Comparison of ENCODE assay signal across 8 mouse cellular contexts in the genomic region with DNA sequence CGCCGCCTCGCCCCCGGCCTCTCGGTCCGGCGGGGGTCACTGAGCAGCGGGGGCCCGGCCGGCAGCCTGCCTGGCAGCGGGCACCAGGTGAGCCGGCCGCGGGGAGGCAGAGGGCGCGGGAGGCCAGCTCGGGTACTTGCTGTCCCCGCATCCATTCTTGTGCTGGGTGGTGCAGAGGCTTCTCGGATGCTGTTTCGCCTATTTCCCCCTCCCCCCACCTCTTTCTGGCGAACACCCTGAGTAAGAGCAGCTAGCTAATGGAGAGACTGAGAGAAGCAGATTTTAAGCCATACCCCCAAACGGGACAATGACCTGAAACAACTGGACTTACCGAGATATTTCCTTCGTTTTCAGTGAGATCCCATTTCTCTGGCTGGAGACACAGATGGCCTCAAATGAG. TPM values are rescaled to one million over a fixed set of nuclear protein-coding genes. Genes with fewer than 3 reads are reported as not detected.
A peak's percentile ranks its signal among the peaks of the same experiment; 100 is the strongest.
DNase-seq lines count a peak whose midpoint lies in the region; ATAC-seq and TF ChIP-seq lines count a peak whose summit lies in the region.

No protein-coding gene starts in this region.

- POLR2A ChIA-PET in Patski (lab: Charles Lee) = interaction anchor here (0.7 to 1.5 kb wide), 4 partner anchors 14 to 550 kb away, joined by 3 to 7 read pairs (median 3); no protein-coding TSS in a partner anchor

- no peak for DNase-seq in lung, adult 2 months
- DNase-seq in lung, postnatal 14 days = no peak
- no peak for DNase-seq in Patski (ENCODE audit: low read depth, low spot score)
- peak; percentile 31 to 70 for DNase-seq in layer of hippocampus, adult 18-20 months (ENCODE audit: low spot score in 2 of 2)
- no peak for DNase-seq in midbrain, embryonic 10.5 days (ENCODE audit: low spot score)
- DNase-seq in thymus, postnatal 25 days = peak; percentile 42
- no peak for DNase-seq in kidney, adult 18-20 months

- no peak for TF ChIP-seq CTCF in lung, adult 2 months (IDR thresholded peaks at IDR 0.05; ENCODE audit: insufficient read depth, low read length)
- TF ChIP-seq CTCF in Patski (IDR thresholded peaks at IDR 0.05) = no peak

- peak overlapping the region; percentile 87 for H3K4me2 ChIP-seq in forebrain, embryonic 13.5 days

- TF ChIP-seq POLR2A in lung, adult 2 months (IDR thresholded peaks at IDR 0.05; ENCODE audit: borderline replicate concordance, extremely low read depth, low read depth, low read length) = no peak

- peak overlapping the region; percentile 96 for H3K9ac ChIP-seq in forebrain, embryonic 13.5 days

- H3K9me3 ChIP-seq in forebrain, embryonic 13.5 days (replicated peaks) = no peaks in the 10 kb centered on the region
- H3K9me3 ChIP-seq in midbrain, embryonic 10.5 days (replicated peaks) = no peaks in the 10 kb centered on the region

- CTCF ChIA-PET in Patski (lab: Charles Lee) = interaction anchor here (1.4 to 2.0 kb wide), 2 partner anchors 8 to 19 kb away, joined by 4 to 6 read pairs; no protein-coding TSS in a partner anchor

- H3K4me3 ChIP-seq in lung, adult 2 months (replicated peaks; ENCODE audit: extremely low read depth, low read depth, low read length) = peak overlapping the region; percentile 85
- peak overlapping the region; percentile 92 for H3K4me3 ChIP-seq in forebrain, embryonic 13.5 days
- peak overlapping the region; percentile 87 for H3K4me3 ChIP-seq in midbrain, embryonic 10.5 days

- under 1% methylated on average over 24 of the region's 24 CpGs for WGBS in lung, adult 2 months
- under 1% methylated on average over 14 of the region's 24 CpGs for WGBS in forebrain, embryonic 13.5 days
- WGBS in midbrain, embryonic 10.5 days = under 1% methylated on average over 24 of the region's 24 CpGs

- H3K36me3 ChIP-seq in forebrain, embryonic 13.5 days (ENCODE audit: poor library complexity, severe bottlenecking) = peaks cover 25% of the 10 kb centered on the region; the same call in 1 of the 2 replicates
- peaks cover 45% of the 10 kb centered on the region for H3K36me3 ChIP-seq in midbrain, embryonic 10.5 days

- in situ Hi-C loops in Patski (cut with MboI; ENCODE audit: low pct_unique_long_range_greater_than_20kb) = no loop called here

- peaks cover 6% of the 10 kb centered on the region for H3K4me1 ChIP-seq in lung, adult 2 months (ENCODE audit: control insufficient read depth, insufficient read depth, low read length)
- peaks cover 20% of the 10 kb centered on the region for H3K4me1 ChIP-seq in forebrain, embryonic 13.5 days
- H3K4me1 ChIP-seq in midbrain, embryonic 10.5 days = peaks cover 32% of the 10 kb centered on the region

- H3K27me3 ChIP-seq in Patski = no peaks in the 10 kb centered on the region
- H3K27me3 ChIP-seq in forebrain, embryonic 13.5 days = no peaks in the 10 kb centered on the region
- no peaks in the 10 kb centered on the region for H3K27me3 ChIP-seq in midbrain, embryonic 10.5 days (ENCODE audit: low read depth, poor library complexity, severe bottlenecking)

- peak; percentile 34 for ATAC-seq in Patski
- ATAC-seq in forebrain, embryonic 13.5 days = peak; percentile 83

- H3K27ac ChIP-seq in forebrain, embryonic 13.5 days = peak overlapping the region; percentile 96
- peak overlapping the region; percentile 98 for H3K27ac ChIP-seq in midbrain, embryonic 10.5 days (replicated peaks)

RNA-seq across cellular contexts. Expression of gene Phtf1, which starts 0.8 kb away (rescaled TPM):
- polyA plus RNA-seq in lung, adult 2 months (2012; rRNA removed) = 7.8 and 8.4 TPM in 2 replicates
- polyA plus RNA-seq in Patski (2021) = 75.0 TPM
- 31.5 and 31.7 TPM in 2 replicates for polyA plus RNA-seq in forebrain, embryonic 13.5 days (2015; fragmentation: Nextera tagmentation; extraction: Ambion mirVana)
- total RNA-seq in layer of hippocampus, adult 18-20 months (2021) = 10 to 100 TPM; 42.4 to 43.7 TPM
- 36.1 and 41.4 TPM in 2 replicates for polyA plus RNA-seq in midbrain, embryonic 10.5 days (2016; fragmentation: Nextera tagmentation; extraction: Ambion mirVana)

RNA-seq across cellular contexts. Expression of gene Rsbn1, which starts 54.8 kb away (rescaled TPM):
- polyA plus RNA-seq in lung, adult 2 months (2012; rRNA removed) = 4.3 and 4.9 TPM in 2 replicates
- polyA plus RNA-seq in Patski (2021) = 13.9 TPM
- polyA plus RNA-seq in forebrain, embryonic 13.5 days (2015; fragmentation: Nextera tagmentation; extraction: Ambion mirVana) = 18.9 and 20.5 TPM in 2 replicates
- total RNA-seq in layer of hippocampus, adult 18-20 months (2021) = 10 to 100 TPM; 22.1 to 25.9 TPM
- polyA plus RNA-seq in midbrain, embryonic 10.5 days (2016; fragmentation: Nextera tagmentation; extraction: Ambion mirVana) = 14.5 and 15.9 TPM in 2 replicates

Comparison
In these comparisons a context has a peak if more than half of its experiments do, and no peak if none do; other contexts are left out.
1. DNase-seq: peak in layer of hippocampus, adult 18-20 months (2 of 2) and thymus, postnatal 25 days (single experiment); none in lung, adult 2 months (single experiment), lung, postnatal 14 days (single experiment), Patski (single experiment), midbrain, embryonic 10.5 days (single experiment) and kidney, adult 18-20 months (single experiment).
2. Peak in every context shown above with its lines, with median percentiles within 50 percentile points of each other: H3K4me3 ChIP-seq.